Mouse (Mus musculus): ENCODE measurements at regions not wholly inside any gene's neighbourhood (a gene's known extent, or its start where the extent isn't known, plus 50 kb on each side); places are given as distances from the start of the nearest gene placed in this dataset.
A peak's percentile ranks its signal among the peaks of the same experiment; 100 is the strongest.

DNA sequence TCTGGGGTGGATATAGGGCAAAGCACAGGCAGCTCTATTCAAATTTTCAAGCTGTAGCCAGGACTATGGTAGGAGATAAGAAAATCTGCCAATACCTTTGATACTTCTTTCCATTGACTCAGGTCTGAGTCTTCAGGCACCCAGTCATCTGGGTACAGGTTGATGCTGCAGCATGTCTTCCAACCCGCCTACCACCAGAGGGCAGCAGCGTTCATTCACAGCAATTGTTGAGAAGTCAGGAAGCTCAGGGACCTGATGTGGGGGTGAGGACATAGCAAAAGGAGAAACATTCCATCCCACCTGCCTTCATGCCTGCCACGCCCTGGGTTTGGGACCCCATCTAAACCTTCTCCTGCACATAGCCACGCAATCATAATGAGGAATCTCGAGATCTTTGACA is 118.2 kb upstream of the Gm21876 start:
- TF ChIP-seq CTCF (IDR thresholded peaks at IDR 0.05; ENCODE audit: low read depth, low read length) (peak; percentile 27; the same call in 1 of the 2 replicates), POLR2A (IDR thresholded peaks at IDR 0.05; ENCODE audit: borderline replicate concordance, low read depth, low read length) (no peak)
- Histone ChIP-seq H3K4me1 (ENCODE audit: control insufficient read depth, insufficient read depth, low read length) (no peaks in the 10 kb centered on the region), H3K27ac (ENCODE audit: insufficient read depth, low read depth, low read length) (no peak overlapping the region), H3K4me3 (ENCODE audit: insufficient read depth, low read length) (no peak overlapping the region)

DNA sequence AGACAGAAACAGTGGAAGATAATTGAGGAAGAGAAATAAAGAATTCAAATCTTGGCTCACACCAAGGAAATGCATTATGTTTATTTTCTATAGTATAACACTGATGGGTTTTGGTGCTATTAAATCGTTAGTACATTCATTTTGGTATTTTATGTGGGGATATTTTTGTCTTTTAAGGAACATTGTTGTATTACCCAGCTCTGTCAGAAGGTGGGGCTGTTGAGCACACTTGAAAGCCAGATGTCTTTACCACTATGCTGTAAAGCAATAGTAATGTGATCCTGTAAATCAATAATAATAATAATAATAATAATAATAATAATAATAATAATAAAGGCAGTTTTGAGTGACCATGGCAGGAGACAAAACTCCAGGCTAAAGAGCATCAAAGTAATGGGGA is 120.0 kb upstream of the Gm21876 start:
- Histone ChIP-seq H3K4me3 (ENCODE audit: insufficient read depth, low read length) (no peak overlapping the region), H3K27ac (ENCODE audit: insufficient read depth, low read depth, low read length) (no peak overlapping the region), H3K4me1 (ENCODE audit: control insufficient read depth, insufficient read depth, low read length) (no peaks in the 10 kb centered on the region)
- TF ChIP-seq POLR2A (IDR thresholded peaks at IDR 0.05; ENCODE audit: borderline replicate concordance, low read depth, low read length) (no peak), CTCF (IDR thresholded peaks at IDR 0.05; ENCODE audit: low read depth, low read length) (no peak)

DNA sequence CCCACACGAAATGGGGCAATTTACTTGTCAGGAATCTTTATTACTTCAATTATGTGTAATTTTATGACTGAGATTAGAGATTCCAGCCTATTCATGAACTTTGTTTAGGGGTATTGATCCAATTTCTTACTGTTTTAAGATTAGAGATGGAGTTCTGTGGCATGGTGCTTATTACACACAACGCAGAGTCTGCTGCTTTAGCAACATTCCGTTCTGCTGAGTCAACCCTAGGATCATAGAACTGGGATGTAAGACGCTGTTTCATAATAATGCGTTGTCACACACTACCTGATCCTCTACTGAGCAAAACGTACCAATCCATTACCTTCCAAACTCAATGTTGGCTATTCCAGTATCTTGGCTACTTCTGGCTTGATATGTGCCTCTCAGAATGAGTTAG is 121.9 kb upstream of the Gm21876 start:
- Histone ChIP-seq H3K27ac (ENCODE audit: insufficient read depth, low read depth, low read length) (no peak overlapping the region), H3K4me1 (ENCODE audit: control insufficient read depth, insufficient read depth, low read length) (no peaks in the 10 kb centered on the region), H3K4me3 (ENCODE audit: insufficient read depth, low read length) (no peak overlapping the region)
- TF ChIP-seq CTCF (IDR thresholded peaks at IDR 0.05; ENCODE audit: low read depth, low read length): no peak
- no peak for TF ChIP-seq POLR2A (IDR thresholded peaks at IDR 0.05; ENCODE audit: borderline replicate concordance, low read depth, low read length)

DNA sequence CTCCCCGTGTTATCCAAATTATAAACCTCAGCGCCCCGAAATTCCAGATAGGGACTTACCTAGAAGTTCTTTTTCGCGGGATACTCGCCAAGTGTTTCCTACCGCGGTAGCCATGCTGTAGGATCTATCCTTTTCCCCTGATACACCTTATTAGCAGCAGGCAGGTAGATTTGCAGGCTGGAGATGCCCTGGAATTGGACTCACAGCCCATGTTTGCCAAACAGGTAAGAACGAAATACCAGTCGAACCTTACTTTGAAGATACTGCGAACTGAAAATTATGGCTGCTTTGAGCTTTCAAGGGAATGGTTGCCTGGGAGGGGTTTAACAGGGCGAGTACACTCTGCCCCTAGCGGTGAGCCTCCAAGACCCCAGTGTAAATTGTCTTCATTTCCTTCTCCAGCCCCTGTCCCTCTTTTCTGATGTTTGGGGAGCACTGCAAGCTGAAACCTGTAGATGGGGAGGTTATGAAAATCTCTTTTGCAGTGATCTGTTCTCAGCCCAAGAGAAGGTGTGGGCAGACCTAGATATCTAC is 149.8 kb upstream of the Agtr2 start:
- H3K27ac ChIP-seq (ENCODE audit: insufficient read depth, low read depth, low read length): no peak overlapping the region
- no peaks in the 10 kb centered on the region for H3K4me1 ChIP-seq (ENCODE audit: control insufficient read depth, insufficient read depth, low read length)
- TF ChIP-seq POLR2A (IDR thresholded peaks at IDR 0.05; ENCODE audit: borderline replicate concordance, low read depth, low read length) (no peak), CTCF (IDR thresholded peaks at IDR 0.05; ENCODE audit: low read depth, low read length) (no peak)
- H3K4me3 ChIP-seq (ENCODE audit: insufficient read depth, low read length): no peak overlapping the region

DNA sequence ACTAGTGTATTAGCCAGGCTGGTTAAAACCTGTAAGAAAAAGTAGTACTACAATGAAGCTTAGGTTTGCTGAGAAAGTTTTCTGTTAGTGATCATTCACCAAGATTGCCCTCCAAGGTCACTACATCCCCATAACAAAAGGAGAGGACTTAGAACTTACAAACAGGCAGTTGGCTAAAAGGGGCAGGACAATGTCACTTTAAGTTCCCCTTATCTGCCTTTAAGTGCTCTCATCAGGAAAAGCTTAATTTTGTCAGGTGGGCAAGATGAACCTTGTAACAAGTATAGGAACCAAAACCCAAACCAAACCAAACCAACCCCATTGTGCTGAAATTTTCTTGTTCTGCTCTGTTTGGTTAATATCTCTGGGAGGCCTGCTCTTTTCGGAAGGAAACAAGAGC is 139.9 kb upstream of the Agtr2 start:
- Histone ChIP-seq H3K27ac (ENCODE audit: insufficient read depth, low read depth, low read length) (no peak overlapping the region), H3K4me1 (ENCODE audit: control insufficient read depth, insufficient read depth, low read length) (no peaks in the 10 kb centered on the region)
- no peak for TF ChIP-seq CTCF (IDR thresholded peaks at IDR 0.05; ENCODE audit: low read depth, low read length)
- TF ChIP-seq POLR2A (IDR thresholded peaks at IDR 0.05; ENCODE audit: borderline replicate concordance, low read depth, low read length): no peak

DNA sequence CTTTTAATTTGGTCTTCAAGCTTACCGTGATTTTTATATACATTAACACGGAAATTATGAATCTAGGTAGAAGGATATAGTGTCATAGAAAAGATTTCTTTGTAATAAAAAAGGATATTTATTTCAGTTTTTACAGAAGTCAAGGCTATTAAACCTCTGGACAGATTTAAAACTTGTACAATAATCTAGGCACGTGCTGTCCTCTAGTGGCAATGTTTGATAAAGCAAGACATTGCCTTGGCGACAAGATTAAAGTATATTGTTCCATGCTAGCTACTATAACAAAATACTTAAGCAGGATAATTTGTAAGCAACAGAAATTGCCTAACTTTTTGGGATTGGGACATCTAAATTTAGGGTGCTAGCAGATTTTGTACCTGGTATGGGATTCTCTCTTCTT is 133.8 kb upstream of the Agtr2 start:
- H3K27ac ChIP-seq (ENCODE audit: insufficient read depth, low read depth, low read length): no peak overlapping the region

More for the DNA sequence above, 139.9 kb upstream of the Agtr2 start:
- no peak overlapping the region for H3K4me3 ChIP-seq (ENCODE audit: insufficient read depth, low read length)

DNA sequence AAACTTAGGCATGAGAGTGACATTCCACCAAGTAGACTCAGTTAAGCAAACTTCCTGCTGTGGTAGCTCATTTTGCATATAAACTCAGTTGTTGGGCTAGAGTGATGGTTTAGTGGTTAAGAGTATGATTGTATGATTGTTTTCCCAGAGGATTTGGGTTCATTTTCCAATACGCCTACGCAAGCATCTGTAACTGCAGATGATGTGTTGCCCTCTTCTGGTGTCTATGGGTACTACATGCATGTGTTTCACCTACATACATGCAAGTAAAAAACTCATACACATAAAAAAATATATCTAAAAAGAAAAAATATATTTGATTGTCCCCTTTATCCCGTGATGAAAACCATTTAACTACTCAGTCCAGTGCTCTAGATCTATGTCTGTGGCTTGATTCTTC is 132.0 kb upstream of the Agtr2 start:
- Histone ChIP-seq H3K4me1 (ENCODE audit: control insufficient read depth, insufficient read depth, low read length) (no peaks in the 10 kb centered on the region), H3K4me3 (ENCODE audit: insufficient read depth, low read length) (no peak overlapping the region), H3K27ac (ENCODE audit: insufficient read depth, low read depth, low read length) (no peak overlapping the region)
- no peak for TF ChIP-seq POLR2A (IDR thresholded peaks at IDR 0.05; ENCODE audit: borderline replicate concordance, low read depth, low read length)
- TF ChIP-seq CTCF (IDR thresholded peaks at IDR 0.05; ENCODE audit: low read depth, low read length): no peak

More for the DNA sequence above, 133.8 kb upstream of the Agtr2 start:
- TF ChIP-seq CTCF (IDR thresholded peaks at IDR 0.05; ENCODE audit: low read depth, low read length): no peak
- no peak for TF ChIP-seq POLR2A (IDR thresholded peaks at IDR 0.05; ENCODE audit: borderline replicate concordance, low read depth, low read length)
- no peak overlapping the region for H3K4me3 ChIP-seq (ENCODE audit: insufficient read depth, low read length)
- H3K4me1 ChIP-seq (ENCODE audit: control insufficient read depth, insufficient read depth, low read length): no peaks in the 10 kb centered on the region

DNA sequence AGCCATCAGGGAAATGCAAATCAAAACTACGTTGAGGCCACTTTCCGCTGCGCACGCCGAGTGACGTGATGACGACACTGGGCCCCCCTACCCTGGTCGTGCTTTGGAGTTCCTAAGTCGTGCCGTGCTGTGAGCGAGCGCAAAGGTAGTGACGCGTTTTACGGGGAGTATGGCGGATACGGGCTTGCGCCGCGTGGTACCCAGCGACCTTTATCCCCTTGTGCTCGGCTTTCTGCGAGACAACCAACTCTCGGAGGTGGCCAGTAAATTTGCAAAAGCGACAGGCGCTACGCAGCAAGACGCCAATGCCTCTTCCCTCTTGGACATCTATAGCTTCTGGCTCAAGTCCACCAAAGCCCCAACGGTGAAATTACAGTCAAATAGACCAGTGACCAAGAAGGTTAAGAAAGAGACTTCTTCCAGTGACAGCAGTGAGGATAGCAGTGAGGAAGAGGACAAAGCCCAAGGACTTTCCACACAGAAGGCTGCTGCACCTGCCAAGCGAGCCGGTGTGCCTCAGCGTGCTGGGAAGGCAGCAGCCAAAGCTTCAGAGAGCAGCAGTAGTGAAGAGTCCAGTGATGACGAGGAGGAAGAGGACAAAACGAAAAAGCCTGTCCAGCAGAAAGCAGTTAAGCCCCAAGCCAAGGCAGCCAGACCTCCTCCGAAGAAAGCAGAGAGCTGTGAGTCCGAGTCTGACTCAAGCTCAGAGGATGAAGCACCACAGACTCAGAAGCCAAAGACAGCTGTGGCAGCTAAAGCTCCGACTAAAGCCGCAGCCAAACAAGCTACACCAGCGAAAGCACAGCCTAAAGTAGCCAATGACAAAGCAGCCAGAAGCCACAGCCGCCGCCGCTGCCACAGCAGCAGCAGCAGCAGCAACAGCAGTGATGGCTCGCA is 123.3 kb upstream of the Agtr2 start:
- no peak for TF ChIP-seq CTCF (IDR thresholded peaks at IDR 0.05; ENCODE audit: low read depth, low read length)
- TF ChIP-seq POLR2A (IDR thresholded peaks at IDR 0.05; ENCODE audit: borderline replicate concordance, low read depth, low read length): no peak
- H3K27ac ChIP-seq (ENCODE audit: insufficient read depth, low read depth, low read length): no peak overlapping the region
- H3K4me1 ChIP-seq (ENCODE audit: control insufficient read depth, insufficient read depth, low read length): no peaks in the 10 kb centered on the region
- peak overlapping the region; percentile 40 for H3K4me3 ChIP-seq (ENCODE audit: insufficient read depth, low read length)

DNA sequence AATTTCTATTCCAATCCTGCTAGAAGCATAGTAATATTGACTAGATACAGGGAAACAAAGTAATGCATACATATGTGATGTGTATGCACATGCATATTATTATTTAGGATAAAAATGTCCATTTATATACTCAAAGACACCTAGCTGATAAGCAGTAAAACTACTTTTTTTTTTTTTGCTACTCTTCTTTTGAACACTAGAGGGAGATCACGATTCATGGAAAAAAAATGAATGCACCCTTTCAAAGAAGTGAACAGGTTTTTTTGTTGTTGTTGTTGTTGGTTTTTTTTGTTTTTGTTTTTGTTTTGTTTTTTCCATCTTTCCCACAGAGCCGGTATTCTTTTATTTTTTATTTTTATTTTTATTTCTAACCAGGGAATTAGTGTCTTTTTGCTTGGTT is 99.1 kb upstream of the Agtr2 start:
- no peak overlapping the region for H3K27ac ChIP-seq (ENCODE audit: insufficient read depth, low read depth, low read length)
- TF ChIP-seq POLR2A (IDR thresholded peaks at IDR 0.05; ENCODE audit: borderline replicate concordance, low read depth, low read length) (no peak), CTCF (IDR thresholded peaks at IDR 0.05; ENCODE audit: low read depth, low read length) (no peak)
- no peaks in the 10 kb centered on the region for H3K4me1 ChIP-seq (ENCODE audit: control insufficient read depth, insufficient read depth, low read length)
- H3K4me3 ChIP-seq (ENCODE audit: insufficient read depth, low read length): no peak overlapping the region

DNA sequence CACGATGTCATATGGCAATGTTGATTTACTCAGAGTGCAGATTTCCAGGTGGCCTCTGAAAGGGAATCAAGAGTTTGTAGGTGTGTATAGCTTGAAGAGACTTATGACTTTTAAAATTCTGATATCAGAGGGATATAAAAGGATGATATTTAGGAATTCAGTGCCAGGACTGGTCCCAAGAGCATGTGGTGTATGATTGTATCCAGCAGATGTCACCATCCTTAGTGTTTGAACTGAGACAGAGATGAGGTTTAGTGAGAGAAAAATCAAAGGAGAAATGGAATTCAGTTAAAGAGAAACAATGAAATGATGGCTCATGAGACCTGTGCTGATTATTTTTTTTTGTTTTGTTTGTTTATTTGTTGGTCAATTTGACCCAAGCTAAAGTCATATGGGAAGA is 94.4 kb upstream of the Agtr2 start:
- H3K4me1 ChIP-seq (ENCODE audit: control insufficient read depth, insufficient read depth, low read length): no peaks in the 10 kb centered on the region
- TF ChIP-seq CTCF (IDR thresholded peaks at IDR 0.05; ENCODE audit: low read depth, low read length) (no peak), POLR2A (IDR thresholded peaks at IDR 0.05; ENCODE audit: borderline replicate concordance, low read depth, low read length) (no peak)
- H3K27ac ChIP-seq (ENCODE audit: insufficient read depth, low read depth, low read length): no peak overlapping the region
- H3K4me3 ChIP-seq (ENCODE audit: insufficient read depth, low read length): no peak overlapping the region
